Mouse (Mus musculus) erythroid progenitor cell, adult 5-6 weeks (primary cell): ENCODE results near the gene Bicd2. TPM values are rescaled to one million over a fixed set of nuclear protein-coding genes. Genes with fewer than 3 reads are reported as not detected.
A peak's percentile ranks its signal among the peaks of the same experiment; 100 is the strongest.

ENCODE experiments used
- ATAC-seq: replicated peaks from 2 replicates; pipeline ENCODE4 v1.8.0; 2016; ENCODE audit warnings: moderate number of reproducible peaks, mild to moderate bottlenecking, moderate TSS enrichment, inconsistent platforms; ENCODE audit not compliant: poor library complexity, low FRiP score, severe bottlenecking
- total RNA-seq, 2 experiments: library from RNA; stranded (forward) in 1 of 2; stranded (reverse) in 1 of 2; fragments of 150-400 nt in 1 of 2; fragments of 186-747, 209-891 nt in 1 of 2; gene quantifications; 2 replicates each; pipeline versions ENCODE4 v1.2.3 to v1.2.4; 2015 to 2017; ENCODE audit warnings: low replicate concordance in 2 of 2

Gene Bicd2
- total RNA-seq, 2 experiments from 2014 or later, result 19.7 to 28.8 TPM

- no peak for ATAC-seq
Measured at GRCm38 (mm10) chr13:49322739-49323138, 18.6 kb upstream of the Bicd2 start.

GRCm38 (mm10) chr13:49324871-49325270 is 16.5 kb upstream of the Bicd2 start:
- no peak for ATAC-seq

GRCm38 (mm10) chr13:49326246-49327206 is 14.9 kb upstream of the Bicd2 start:
- ATAC-seq, result no peak

GRCm38 (mm10) chr13:49328101-49328500 is 13.3 kb upstream of the Bicd2 start:
- no peak for ATAC-seq

- ATAC-seq, result peak; percentile 59
Measured at GRCm38 (mm10) chr13:49333250-49333649, 8.1 kb upstream of the Bicd2 start.

GRCm38 (mm10) chr13:49335077-49335982 is 6.1 kb upstream of the Bicd2 start:
- no peak for ATAC-seq

- ATAC-seq, result no peak
Measured at GRCm38 (mm10) chr13:49338893-49339546, 2.4 kb upstream of the Bicd2 start.

DNA sequence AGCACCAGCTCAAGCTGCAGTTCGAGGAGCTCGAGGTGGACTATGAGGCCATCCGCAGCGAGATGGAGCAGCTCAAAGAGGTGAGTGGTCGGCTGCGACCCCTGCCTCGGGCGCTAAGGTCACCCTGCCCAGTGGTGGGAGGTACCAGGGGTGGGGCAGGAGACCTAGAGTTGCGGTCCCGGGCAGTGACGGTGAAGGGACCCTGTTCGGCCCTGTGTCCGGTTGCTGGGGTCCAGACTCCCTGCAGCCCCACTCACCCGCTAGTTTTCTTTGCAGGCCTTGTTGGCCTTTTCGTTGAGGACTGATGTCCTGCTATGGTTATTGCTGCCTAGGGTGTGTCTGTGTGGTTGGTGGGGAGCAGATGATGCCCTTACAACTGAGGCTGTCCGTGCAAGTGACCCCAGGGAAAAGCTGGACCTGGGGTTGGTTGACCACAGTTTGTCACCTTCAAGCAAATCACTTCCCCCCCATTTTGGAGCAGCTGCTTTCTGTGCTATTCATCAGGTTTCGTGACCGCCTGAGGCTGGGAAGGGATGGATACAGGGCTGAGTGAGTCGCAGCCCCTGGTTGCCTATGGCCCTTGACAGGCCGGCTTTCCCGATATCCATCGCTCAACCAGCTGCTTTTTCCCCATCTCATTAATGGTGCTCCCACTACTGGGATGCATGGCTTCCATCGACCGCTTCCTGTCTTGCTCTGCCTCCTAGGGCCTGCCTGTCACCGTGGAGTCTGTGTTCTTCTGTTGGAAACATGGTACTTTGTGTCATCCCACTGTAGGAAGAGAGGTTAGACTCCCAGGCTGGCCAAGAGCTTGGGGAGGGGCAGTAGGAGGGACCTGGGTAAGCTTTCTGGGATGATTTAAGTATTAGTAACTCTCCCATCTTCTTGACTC is 692 bp downstream of the Bicd2 start:
- ATAC-seq, result peak; percentile 4; the same call in 1 of the 2 replicates

- no peak for ATAC-seq
Measured at GRCm38 (mm10) chr13:49342723-49343100, 1.3 kb downstream of the Bicd2 start.

DNA sequence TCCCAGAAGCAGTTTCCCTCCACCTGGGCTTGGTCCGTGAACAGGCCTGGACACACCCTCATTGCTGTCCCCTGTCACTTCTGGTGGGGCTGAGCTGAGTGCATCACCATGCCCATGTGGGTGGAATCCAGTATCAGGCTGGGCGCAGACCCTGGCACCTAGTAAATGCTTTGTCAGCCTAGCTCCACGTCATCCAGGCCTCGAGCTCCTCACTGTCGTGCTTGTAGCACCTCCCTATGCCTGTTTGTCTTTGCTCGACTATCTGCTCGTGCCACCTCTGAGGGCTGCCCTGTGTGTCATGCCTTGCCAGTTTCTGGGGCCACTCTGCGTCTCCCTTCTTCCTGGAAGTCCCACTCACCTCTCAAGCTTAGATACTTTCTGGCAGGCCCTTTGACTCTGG is 3.2 kb downstream of the Bicd2 start:
- peak; percentile 25 for ATAC-seq

GRCm38 (mm10) chr13:49345476-49345875 is 4.1 kb downstream of the Bicd2 start:
- no peak for ATAC-seq

GRCm38 (mm10) chr13:49348522-49348921 is 7.1 kb downstream of the Bicd2 start:
- ATAC-seq, result no peak

GRCm38 (mm10) chr13:49349335-49349734 is 8.0 kb downstream of the Bicd2 start:
- no peak for ATAC-seq

DNA sequence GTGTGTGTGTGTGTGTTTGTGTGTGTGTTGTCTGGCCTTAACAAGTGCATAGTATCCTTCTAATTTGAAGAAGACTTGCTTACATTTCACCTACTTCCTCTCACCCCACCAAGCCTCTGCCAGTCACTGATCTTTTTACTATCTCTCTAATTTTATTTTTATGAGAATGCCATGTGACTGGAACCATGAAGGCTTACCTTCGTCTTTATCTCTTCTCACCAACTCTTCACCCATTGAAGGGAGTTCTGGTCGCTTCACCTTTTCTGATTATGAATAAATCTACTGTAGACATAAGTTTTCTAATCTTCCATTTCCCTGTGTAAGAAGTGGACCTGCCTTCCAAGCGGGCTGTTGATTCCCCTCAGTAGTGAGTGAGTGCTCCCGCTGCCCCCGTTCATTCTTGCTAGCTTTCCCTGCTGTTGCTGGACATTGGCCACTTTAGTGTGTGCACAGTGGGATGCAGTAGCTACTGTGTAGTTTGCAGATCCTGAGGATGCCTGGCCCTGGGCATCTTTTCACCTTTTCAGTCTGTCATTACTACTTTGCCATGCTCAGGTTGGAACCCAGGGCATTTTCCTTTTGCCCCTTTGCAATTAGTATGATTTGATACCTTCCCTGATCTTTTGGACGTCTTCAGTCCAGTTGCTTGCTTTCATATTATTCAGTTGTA is 8.6 kb downstream of the Bicd2 start:
- ATAC-seq, result no peak

DNA sequence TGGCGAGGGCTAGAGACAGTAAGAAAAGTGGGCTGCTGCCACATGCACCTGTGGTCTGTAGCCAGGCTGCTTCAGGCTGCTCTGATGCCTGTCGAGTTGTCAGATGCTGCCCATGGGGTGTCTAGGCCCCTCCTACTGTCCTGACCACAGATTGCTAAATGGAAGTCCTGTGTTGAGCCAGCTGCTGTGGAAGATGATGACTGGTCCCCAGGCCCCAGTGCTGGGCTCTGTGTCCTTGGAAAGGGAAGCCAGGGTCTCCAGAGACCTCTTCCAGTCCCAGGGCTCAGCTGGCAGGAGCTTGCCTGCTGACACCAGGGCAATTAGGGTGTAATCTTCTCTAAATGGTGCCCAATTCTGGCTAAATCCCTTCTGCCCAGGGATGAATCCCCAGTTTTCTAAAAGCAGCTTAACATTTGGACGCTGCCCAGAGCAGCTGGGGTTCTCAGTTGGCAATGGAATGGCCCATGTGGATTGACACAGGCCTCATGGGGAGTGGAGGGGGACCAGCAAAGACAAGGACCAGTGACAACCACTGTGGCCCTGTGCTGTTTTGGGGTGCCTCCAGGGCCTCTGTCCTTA is 11.3 kb downstream of the Bicd2 start:
- ATAC-seq, result no peak

GRCm38 (mm10) chr13:49353422-49353821 is 12.0 kb downstream of the Bicd2 start:
- no peak for ATAC-seq

DNA sequence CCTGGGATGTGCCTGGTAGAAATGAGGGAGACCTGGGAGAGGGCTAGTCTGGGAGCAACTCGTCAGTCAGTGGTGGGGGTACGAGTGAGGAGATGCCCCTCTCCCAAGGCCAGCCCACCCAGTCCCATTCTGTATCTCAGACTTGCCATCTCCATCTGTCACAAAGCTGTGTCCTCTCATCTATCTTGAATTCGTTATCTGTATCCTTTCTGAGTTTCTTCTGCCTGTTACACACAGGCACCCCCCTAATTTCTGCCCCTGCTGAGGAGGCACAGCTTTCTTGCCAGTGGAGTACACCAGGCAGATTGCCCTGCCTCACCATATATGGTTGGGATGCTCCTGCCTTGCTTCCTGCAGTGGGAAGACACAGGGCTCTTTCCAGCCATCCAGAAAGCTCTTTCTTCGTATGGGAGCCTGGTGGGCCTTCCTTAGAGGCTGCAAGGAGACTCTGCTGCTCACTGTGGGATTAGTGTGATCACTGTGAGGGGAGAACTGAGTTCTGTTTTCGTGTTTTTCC is 12.7 kb downstream of the Bicd2 start:
- no peak for ATAC-seq

- no peak for ATAC-seq
Measured at GRCm38 (mm10) chr13:49355461-49356061, 14.2 kb downstream of the Bicd2 start.
